In the genomic region with DNA sequence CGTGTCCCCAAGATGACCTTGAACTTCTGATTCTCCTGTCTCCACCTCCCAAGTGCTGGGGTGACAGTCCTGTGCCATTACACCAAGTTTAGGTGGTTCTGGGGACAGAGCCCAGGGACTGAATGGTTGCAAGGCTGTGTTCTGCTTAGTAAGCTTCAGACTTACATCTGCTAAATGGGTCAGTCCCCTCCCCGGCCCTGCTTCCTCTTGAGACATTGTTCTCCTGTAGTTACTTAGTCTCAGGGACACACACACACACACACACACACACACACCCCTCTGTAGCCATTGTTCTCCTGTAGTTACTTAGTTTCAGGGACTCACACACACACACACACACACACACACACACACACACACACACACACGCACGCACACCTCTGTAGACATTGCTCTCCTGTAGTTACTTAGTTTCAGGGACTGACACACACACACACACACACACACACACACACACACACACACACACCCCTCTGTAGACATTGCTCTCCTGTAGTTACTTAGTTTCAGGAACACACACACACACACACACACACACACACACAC, we compare ENCODE assay signal across 16 mouse cellular contexts.
DNase-seq lines count a peak whose midpoint lies in the region; ATAC-seq and TF ChIP-seq lines count a peak whose summit lies in the region.
"Had no signal": no experiment of that assay in that cellular context is flagged by ENCODE, and none has a peak within 500 bp of the region (broad histone marks: within the 10 kb centered on the region; RNA-seq: fewer than 3 reads in every experiment).

No protein-coding gene starts in this region.

- no peak overlapping the region for H3K4me2 ChIP-seq in forebrain, embryonic 15.5 days (replicated peaks)
- H3K4me2 ChIP-seq in liver, postnatal 0 days (ENCODE audit: low read depth, low read length): no peak overlapping the region
- no peak overlapping the region for H3K4me2 ChIP-seq in liver, embryonic 12.5 days
- H3K4me2 ChIP-seq in embryonic facial prominence, embryonic 14.5 days (ENCODE audit: low read depth, low read length): peak overlapping the region; percentile 35; the same call in 1 of the 2 replicates
- no peak overlapping the region for H3K4me2 ChIP-seq in forebrain, embryonic 14.5 days (ENCODE audit: low read length)
- H3K4me2 ChIP-seq: liver, embryonic 15.5 days; midbrain, embryonic 11.5 days had no signal

- no peak overlapping the region for H3K4me3 ChIP-seq in forebrain, embryonic 10.5 days
- no peak overlapping the region for H3K4me3 ChIP-seq in forebrain, embryonic 15.5 days
- H3K4me3 ChIP-seq in liver, postnatal 0 days (ENCODE audit: low read depth, low read length): no peak overlapping the region
- H3K4me3 ChIP-seq in liver, embryonic 12.5 days: no peak overlapping the region
- no peak overlapping the region for H3K4me3 ChIP-seq in embryonic facial prominence, embryonic 14.5 days (ENCODE audit: low read depth, low read length)
- no peak overlapping the region for H3K4me3 ChIP-seq in small intestine, adult 2 months (ENCODE audit: low read depth, low read length)
- no peak overlapping the region for H3K4me3 ChIP-seq in forebrain, embryonic 14.5 days (ENCODE audit: low read depth, low read length)
- H3K4me3 ChIP-seq: erythroblast, embryonic 14.5 days; hindbrain, embryonic 15.5 days; liver, embryonic 15.5 days; myocyte had no signal

- peaks cover 40% of the 10 kb centered on the region for H3K4me1 ChIP-seq in forebrain, embryonic 10.5 days
- H3K4me1 ChIP-seq in forebrain, embryonic 15.5 days: no peaks in the 10 kb centered on the region
- no peaks in the 10 kb centered on the region for H3K4me1 ChIP-seq in liver, postnatal 0 days (ENCODE audit: insufficient read depth)
- 0 out of 2 replicates have a peak, but pooled peaks cover 4% of the 10 kb centered on the region for H3K4me1 ChIP-seq in liver, embryonic 12.5 days
- peaks cover 3% of the 10 kb centered on the region; the same call in 1 of the 2 replicates for H3K4me1 ChIP-seq in embryonic facial prominence, embryonic 14.5 days (ENCODE audit: control insufficient read depth, insufficient read depth, low read length)
- H3K4me1 ChIP-seq in small intestine, adult 2 months (ENCODE audit: control insufficient read depth, insufficient read depth, insufficient read length, low read length): peaks cover 5% of the 10 kb centered on the region; the same call in 1 of the 2 replicates
- H3K4me1 ChIP-seq in forebrain, embryonic 14.5 days (ENCODE audit: control insufficient read depth, insufficient read depth, low read length): no peaks in the 10 kb centered on the region
- H3K4me1 ChIP-seq: liver, embryonic 15.5 days had no signal

- no peaks in the 10 kb centered on the region for H3K9me3 ChIP-seq in forebrain, embryonic 10.5 days
- H3K9me3 ChIP-seq in forebrain, embryonic 15.5 days: no peaks in the 10 kb centered on the region
- H3K9me3 ChIP-seq in liver, postnatal 0 days (ENCODE audit: low read length): no peaks in the 10 kb centered on the region
- H3K9me3 ChIP-seq in liver, embryonic 12.5 days (replicated peaks): no peaks in the 10 kb centered on the region
- no peaks in the 10 kb centered on the region for H3K9me3 ChIP-seq in embryonic facial prominence, embryonic 14.5 days (ENCODE audit: control insufficient read depth, low read length)
- no peaks in the 10 kb centered on the region for H3K9me3 ChIP-seq in forebrain, embryonic 14.5 days (replicated peaks; ENCODE audit: control insufficient read depth, low read length)
- H3K9me3 ChIP-seq: hindbrain, embryonic 15.5 days; liver, embryonic 15.5 days had no signal

- 86% methylated on average over 4 of the region's 4 CpGs for WGBS in forebrain, embryonic 10.5 days
- WGBS in forebrain, embryonic 15.5 days: 82% methylated on average over 3 of the region's 4 CpGs
- 41% methylated on average over 4 of the region's 4 CpGs for WGBS in liver, postnatal 0 days (ENCODE audit: insufficient replicate concordance)
- WGBS in liver, embryonic 12.5 days (ENCODE audit: insufficient replicate concordance): 37% methylated on average over 2 of the region's 4 CpGs
- 62% methylated on average over 4 of the region's 4 CpGs for WGBS in embryonic facial prominence, embryonic 14.5 days
- WGBS in small intestine, adult 2 months: 50% methylated on average over 4 of the region's 4 CpGs
- 90% methylated on average over 4 of the region's 4 CpGs for WGBS in forebrain, embryonic 14.5 days

- H3K36me3 ChIP-seq in forebrain, embryonic 10.5 days (replicated peaks): no peaks in the 10 kb centered on the region
- no peaks in the 10 kb centered on the region for H3K36me3 ChIP-seq in forebrain, embryonic 15.5 days
- no peaks in the 10 kb centered on the region for H3K36me3 ChIP-seq in liver, postnatal 0 days (replicated peaks; ENCODE audit: insufficient read depth, low read length)
- no peaks in the 10 kb centered on the region for H3K36me3 ChIP-seq in liver, embryonic 12.5 days
- H3K36me3 ChIP-seq in embryonic facial prominence, embryonic 14.5 days (ENCODE audit: control insufficient read depth, insufficient read depth, low read length): no peaks in the 10 kb centered on the region
- H3K36me3 ChIP-seq in small intestine, adult 2 months (ENCODE audit: control insufficient read depth, insufficient read depth, low read length): no peaks in the 10 kb centered on the region
- no peaks in the 10 kb centered on the region for H3K36me3 ChIP-seq in forebrain, embryonic 14.5 days (ENCODE audit: control insufficient read depth, insufficient read depth, low read length)
- H3K36me3 ChIP-seq: hindbrain, embryonic 15.5 days; liver, embryonic 15.5 days had no signal

- no peak overlapping the region for H3K9ac ChIP-seq in forebrain, embryonic 15.5 days (replicated peaks)
- H3K9ac ChIP-seq in liver, postnatal 0 days (replicated peaks): no peak overlapping the region
- H3K9ac ChIP-seq in liver, embryonic 12.5 days: no peak overlapping the region
- H3K9ac ChIP-seq in embryonic facial prominence, embryonic 14.5 days (ENCODE audit: low read depth, low read length): no peak overlapping the region
- H3K9ac ChIP-seq in forebrain, embryonic 14.5 days (ENCODE audit: low read length): no peak overlapping the region
- H3K9ac ChIP-seq: hindbrain, embryonic 15.5 days; liver, embryonic 15.5 days had no signal

- TF ChIP-seq POLR2A in small intestine, adult 2 months (IDR thresholded peaks at IDR 0.05; ENCODE audit: low read depth, low read length): no peak

- peak overlapping the region; percentile 9; the same call in 1 of the 2 replicates for H3K27ac ChIP-seq in forebrain, embryonic 10.5 days
- no peak overlapping the region for H3K27ac ChIP-seq in forebrain, embryonic 15.5 days (replicated peaks)
- 0 out of 2 replicates have a peak overlapping the region, but pooled peaks have one; percentile 17 for H3K27ac ChIP-seq in liver, postnatal 0 days (ENCODE audit: low read depth)
- no peak overlapping the region for H3K27ac ChIP-seq in liver, embryonic 12.5 days
- H3K27ac ChIP-seq in embryonic facial prominence, embryonic 14.5 days (replicated peaks; ENCODE audit: low read depth, low read length): no peak overlapping the region
- peak overlapping the region; percentile 82 for H3K27ac ChIP-seq in small intestine, adult 2 months (ENCODE audit: insufficient read depth, low read depth, low read length)
- H3K27ac ChIP-seq in forebrain, embryonic 14.5 days (ENCODE audit: low read depth, low read length): no peak overlapping the region
- H3K27ac ChIP-seq: hindbrain, embryonic 15.5 days; liver, embryonic 15.5 days had no signal

- no peak for TF ChIP-seq CTCF in liver, postnatal 0 days (IDR thresholded peaks at IDR 0.05; ENCODE audit: low read depth)
- no peak for TF ChIP-seq CTCF in small intestine, adult 2 months (IDR thresholded peaks at IDR 0.05; ENCODE audit: extremely low read depth, insufficient read length, insufficient replicate concordance, low read depth, low read length)

- TF ChIP-seq EP300 in liver, postnatal 0 days (IDR thresholded peaks at IDR 0.05; ENCODE audit: low read depth): no peak

- ATAC-seq in forebrain, embryonic 15.5 days (replicated peaks): no peak
- ATAC-seq in liver, postnatal 0 days: no peak
- ATAC-seq in liver, embryonic 12.5 days: no peak
- ATAC-seq in embryonic facial prominence, embryonic 14.5 days (ENCODE audit: low read depth): no peak
- ATAC-seq in forebrain, embryonic 14.5 days: no peak

- DNase-seq in forebrain, embryonic 10.5 days (ENCODE audit: extremely low spot score, low spot score): no peak
- DNase-seq in liver, postnatal 0 days: no peak
- DNase-seq in embryonic facial prominence, embryonic 14.5 days (ENCODE audit: low spot score): no peak
- no peak for DNase-seq in right cerebral cortex, postnatal 4 days
- no peak for DNase-seq in forebrain, embryonic 14.5 days (ENCODE audit: low spot score)
- DNase-seq: cerebellum, adult 8-10 months; left cerebral cortex, postnatal 4 days; thymus, postnatal 25 days had no signal

- H3K27me3 ChIP-seq in forebrain, embryonic 10.5 days (ENCODE audit: poor library complexity, severe bottlenecking): peaks cover 89% of the 10 kb centered on the region
- H3K27me3 ChIP-seq in forebrain, embryonic 15.5 days: no peaks in the 10 kb centered on the region
- H3K27me3 ChIP-seq in liver, postnatal 0 days (ENCODE audit: insufficient read depth, low read length): no peaks in the 10 kb centered on the region
- H3K27me3 ChIP-seq in liver, embryonic 12.5 days (replicated peaks): peaks cover 20% of the 10 kb centered on the region
- peaks cover 46% of the 10 kb centered on the region for H3K27me3 ChIP-seq in embryonic facial prominence, embryonic 14.5 days (replicated peaks; ENCODE audit: control insufficient read depth, insufficient read depth, low read length)
- no peaks in the 10 kb centered on the region for H3K27me3 ChIP-seq in small intestine, adult 2 months (ENCODE audit: control insufficient read depth, insufficient read depth, low read length)
- H3K27me3 ChIP-seq in forebrain, embryonic 14.5 days (replicated peaks; ENCODE audit: control insufficient read depth, insufficient read depth, low read length): no peaks in the 10 kb centered on the region

Comparison
In these comparisons a context has a peak if more than half of its experiments do, and no peak if none do; other contexts are left out.
1. H3K27ac ChIP-seq: peak in forebrain, embryonic 10.5 days (single experiment), liver, postnatal 0 days (single experiment) and small intestine, adult 2 months (single experiment); none in forebrain, embryonic 15.5 days (single experiment), liver, embryonic 12.5 days (single experiment), embryonic facial prominence, embryonic 14.5 days (single experiment) and forebrain, embryonic 14.5 days (single experiment).